Mouse (Mus musculus) ES-Bruce4 (cell line): ENCODE results near the gene Gm11596.

ENCODE experiments used
- CTCF ChIP-seq: IDR thresholded peaks from one replicate; pipeline ENCODE4 v1.8.1; 2011; ENCODE audit warnings: low read depth, low read length
- POLR2A ChIP-seq: IDR thresholded peaks from one replicate; pipeline ENCODE4 v1.8.1; 2011; ENCODE audit warnings: low read length; ENCODE audit not compliant: insufficient read depth

GRCm38 (mm10) chr11:99743985-99744384, 49.3 kb downstream of the Gm11596 start:
- TF ChIP-seq POLR2A (no peak), CTCF (no peak)
